Mouse (Mus musculus): ENCODE results near the gene Cdh13.

GRCm38 (mm10) chr8:118965101-118965840 lies 681.7 kb downstream of the Cdh13 start:
- TF ChIP-seq CTCF (IDR thresholded peaks at IDR 0.05; ENCODE audit: low read depth) = no peak
- no peak for TF ChIP-seq EP300 (IDR thresholded peaks at IDR 0.05; ENCODE audit: low read depth)

Data from liver, postnatal 0 days (tissue).